Mouse (Mus musculus) testis, adult 2 months (tissue): Measurements from ENCODE around the gene Henmt1. TPM values are rescaled to one million over a fixed set of nuclear protein-coding genes. Genes with fewer than 3 reads are reported as not detected.

Experiments
- H3K27ac ChIP-seq: fragments of 200-500 bp; 2 replicates; pipeline ENCODE4 v1.5.1; 2012; ENCODE audit warnings: low read depth, low read length; ENCODE audit not compliant: control insufficient read depth, insufficient read depth
- H3K27me3 ChIP-seq: fragments of 200-500 bp; 2 replicates; pipeline ENCODE4 v1.6.1; 2012; ENCODE audit warnings: mild to moderate bottlenecking, low read length, moderate library complexity; ENCODE audit not compliant: control insufficient read depth, insufficient read depth
- H3K36me3 ChIP-seq: fragments of 200-500 bp; 2 replicates; pipeline ENCODE4 v1.6.1; 2012; ENCODE audit warnings: mild to moderate bottlenecking, low read length; ENCODE audit not compliant: control insufficient read depth, insufficient read depth
- H3K4me1 ChIP-seq: fragments of 200-500 bp; 2 replicates; pipeline ENCODE4 v1.6.1; 2012; ENCODE audit warnings: low read length; ENCODE audit not compliant: control insufficient read depth, insufficient read depth
- H3K4me3 ChIP-seq: fragments of 200-500 bp; 2 replicates; pipeline ENCODE4 v1.5.1; 2012; ENCODE audit warnings: low read depth, mild to moderate bottlenecking, low read length, moderate library complexity, mixed read lengths; ENCODE audit not compliant: control insufficient read depth
- CTCF ChIP-seq: fragments of 200-500 bp; IDR thresholded peaks from 2 replicates; pipeline ENCODE4 v1.5.1; 2012; ENCODE audit warnings: low read depth, mild to moderate bottlenecking, inconsistent platforms, low read length, moderate library complexity; ENCODE audit not compliant: control insufficient read depth, insufficient read depth, insufficient replicate concordance
- POLR2A ChIP-seq: fragments of 200-500 bp; IDR thresholded peaks from 2 replicates; pipeline ENCODE4 v1.6.1; 2012; ENCODE audit warnings: low read depth, mild to moderate bottlenecking, inconsistent platforms, low read length, moderate library complexity; ENCODE audit not compliant: control insufficient read depth
- polyA plus RNA-seq: library from polyadenylated mRNA; depleted of rRNA; stranded (reverse); fragments of >200 nt; gene quantifications from 2 replicates; pipeline ENCODE4 v1.2.3, GENCODE M21; 2012

The Henmt1 gene
- polyA plus RNA-seq, 1 experiment = 21.7 TPM

DNA sequence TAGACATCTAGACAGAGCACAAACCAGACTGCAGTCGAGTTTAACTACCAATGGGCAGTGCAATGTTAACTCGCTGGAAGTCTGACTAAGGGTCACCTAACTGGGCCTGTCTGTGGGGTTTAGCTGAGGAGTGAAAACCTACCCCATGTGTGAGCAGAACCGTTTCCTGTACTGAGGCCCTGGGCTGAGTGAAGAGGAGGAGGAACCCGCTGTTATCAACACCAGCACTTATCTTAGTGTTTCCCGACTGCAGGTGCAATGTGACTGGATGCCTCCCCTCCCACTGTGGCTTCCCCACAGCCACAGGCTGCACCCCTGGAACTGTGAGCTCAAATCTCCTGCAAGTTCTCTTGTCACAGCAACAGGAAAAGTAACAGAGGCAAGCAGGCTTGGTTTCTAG lies 44.3 kb downstream of the Henmt1 start:
- no peaks in the 10 kb centered on the region for H3K4me1 ChIP-seq
- TF ChIP-seq CTCF = no peak
- no peak for TF ChIP-seq POLR2A
- no peak overlapping the region for H3K4me3 ChIP-seq
- no peak overlapping the region for H3K27ac ChIP-seq
- no peaks in the 10 kb centered on the region for H3K36me3 ChIP-seq
- no peaks in the 10 kb centered on the region for H3K27me3 ChIP-seq

GRCm38 (mm10) chr3:108986534-108986933 lies 46.9 kb downstream of the Henmt1 start:
- Histone ChIP-seq H3K27me3 (no peaks in the 10 kb centered on the region), H3K4me1 (no peaks in the 10 kb centered on the region), H3K4me3 (no peak overlapping the region), H3K36me3 (no peaks in the 10 kb centered on the region), H3K27ac (no peak overlapping the region)
- TF ChIP-seq POLR2A = no peak
- TF ChIP-seq CTCF = no peak

GRCm38 (mm10) chr3:108987009-108987659 lies 47.5 kb downstream of the Henmt1 start:
- TF ChIP-seq POLR2A (no peak), CTCF (no peak)
- no peaks in the 10 kb centered on the region for H3K27me3 ChIP-seq
- H3K4me1 ChIP-seq = no peaks in the 10 kb centered on the region
- H3K36me3 ChIP-seq = no peaks in the 10 kb centered on the region
- no peak overlapping the region for H3K27ac ChIP-seq
- H3K4me3 ChIP-seq = no peak overlapping the region

GRCm38 (mm10) chr3:108989971-108990548 lies 50.4 kb downstream of the Henmt1 start:
- Histone ChIP-seq H3K4me3 (no peak overlapping the region), H3K27me3 (no peaks in the 10 kb centered on the region), H3K4me1 (no peaks in the 10 kb centered on the region), H3K36me3 (no peaks in the 10 kb centered on the region), H3K27ac (no peak overlapping the region)
- TF ChIP-seq CTCF (no peak), POLR2A (no peak)

DNA sequence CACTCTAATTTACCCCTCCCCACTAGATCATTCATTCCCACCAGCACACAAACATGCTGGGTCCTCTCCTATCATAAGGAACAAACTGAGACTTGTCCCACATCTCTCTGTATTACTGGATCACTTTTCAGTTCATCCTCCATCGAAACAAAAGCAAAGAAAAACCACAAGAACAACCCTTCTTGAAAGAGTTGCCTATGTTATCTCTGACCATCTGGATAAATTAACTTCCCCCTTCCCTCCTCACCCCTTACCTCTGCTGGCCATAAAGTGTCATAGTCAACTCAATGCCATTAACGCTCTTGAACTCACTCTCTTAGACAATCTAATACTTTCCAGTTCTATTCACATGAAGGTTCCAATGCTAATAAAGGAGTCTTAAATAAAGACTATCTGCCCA lies 54.8 kb downstream of the Henmt1 start:
- no peak overlapping the region for H3K27ac ChIP-seq
- TF ChIP-seq CTCF (no peak), POLR2A (no peak)
- H3K36me3 ChIP-seq = no peaks in the 10 kb centered on the region
- H3K4me1 ChIP-seq = no peaks in the 10 kb centered on the region
- no peaks in the 10 kb centered on the region for H3K27me3 ChIP-seq
- H3K4me3 ChIP-seq = no peak overlapping the region

- H3K36me3 ChIP-seq = no peaks in the 10 kb centered on the region
- no peaks in the 10 kb centered on the region for H3K27me3 ChIP-seq
- no peak overlapping the region for H3K27ac ChIP-seq
- no peak overlapping the region for H3K4me3 ChIP-seq
- TF ChIP-seq POLR2A (no peak), CTCF (no peak)
- peaks cover 2% of the 10 kb centered on the region; the same call in 1 of the 2 replicates for H3K4me1 ChIP-seq
Observed at GRCm38 (mm10) chr3:108995379-108995778, 55.7 kb downstream of the Henmt1 start.

DNA sequence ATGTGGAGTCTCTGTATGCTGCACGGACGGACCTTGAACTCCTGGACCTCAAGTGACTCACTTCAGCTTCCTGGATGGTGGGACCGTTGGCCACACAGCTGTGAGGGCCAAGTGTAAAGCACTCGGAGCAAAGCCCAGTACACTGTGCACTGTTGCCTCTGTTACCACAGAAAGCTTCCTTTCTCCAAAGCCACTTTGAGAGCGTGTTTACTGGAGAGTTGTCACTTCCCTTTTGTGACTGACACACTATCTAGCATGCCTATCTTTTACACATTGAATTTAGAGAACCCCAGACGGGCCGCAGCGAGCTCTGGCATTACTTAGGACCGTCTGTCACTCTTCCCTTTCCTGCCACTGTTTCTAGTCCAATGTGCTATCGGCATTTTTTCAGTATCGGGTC lies 57.6 kb downstream of the Henmt1 start:
- TF ChIP-seq CTCF (no peak), POLR2A (no peak)
- H3K4me3 ChIP-seq = no peak overlapping the region
- peaks cover 5% of the 10 kb centered on the region for H3K4me1 ChIP-seq
- no peaks in the 10 kb centered on the region for H3K27me3 ChIP-seq
- H3K36me3 ChIP-seq = no peaks in the 10 kb centered on the region
- no peak overlapping the region for H3K27ac ChIP-seq

GRCm38 (mm10) chr3:108997762-108998161 lies 58.1 kb downstream of the Henmt1 start:
- Histone ChIP-seq H3K27ac (no peak overlapping the region), H3K27me3 (no peaks in the 10 kb centered on the region), H3K4me1 (peaks cover 5% of the 10 kb centered on the region), H3K4me3 (no peak overlapping the region), H3K36me3 (no peaks in the 10 kb centered on the region)
- TF ChIP-seq POLR2A (no peak), CTCF (no peak)
